Mouse (Mus musculus) stomach, embryonic 15.5 days (tissue): ENCODE results near the gene Icmt. TPM values are rescaled to one million over a fixed set of nuclear protein-coding genes. Genes with fewer than 3 reads are reported as not detected.

Experiments
- ATAC-seq: fragments of 200-750 bp; cut with Nextera tagmentation; 2 replicates; pipeline ENCODE4 v1.8.0; 2017; ENCODE audit warnings: low read depth, moderate number of reproducible peaks, moderate TSS enrichment; ENCODE audit not compliant: insufficient read depth, low FRiP score
- H3K27ac ChIP-seq: fragments of 300-500 bp; sonication (generic); 2 replicates; pipeline ENCODE4 v1.5.1; 2015; ENCODE audit warnings: mild to moderate bottlenecking, inconsistent platforms
- H3K27me3 ChIP-seq: fragments of 300-500 bp; sonication (generic); replicated peaks from 2 replicates; pipeline ENCODE4 v1.6.1; 2015; ENCODE audit warnings: inconsistent platforms
- H3K36me3 ChIP-seq: fragments of 300-500 bp; sonication (generic); 2 replicates; pipeline ENCODE4 v1.6.1; 2015; ENCODE audit warnings: inconsistent platforms
- H3K4me1 ChIP-seq: fragments of 300-500 bp; sonication (generic); 2 replicates; pipeline ENCODE4 v1.6.1; 2015; ENCODE audit warnings: inconsistent platforms
- H3K4me2 ChIP-seq: fragments of 300-500 bp; sonication (generic); 2 replicates; pipeline ENCODE4 v1.6.1; 2015; ENCODE audit warnings: mild to moderate bottlenecking, inconsistent platforms
- H3K4me3 ChIP-seq: fragments of 300-500 bp; sonication (generic); replicated peaks from 2 replicates; pipeline ENCODE4 v1.5.1; 2015; ENCODE audit warnings: inconsistent platforms
- H3K9ac ChIP-seq: fragments of 300-500 bp; sonication (generic); 2 replicates; pipeline ENCODE4 v1.6.1; 2015; ENCODE audit warnings: inconsistent platforms
- H3K9me3 ChIP-seq: fragments of 300-500 bp; sonication (generic); 2 replicates; pipeline ENCODE4 v1.6.1; 2016; ENCODE audit warnings: inconsistent platforms
- WGBS: fragments of 180-500 bp; shearing (Covaris S2); methylation state at CpG from one replicate; pipeline ENCODE4 v1.1.7; 2015; 5-methylcytosine and 5-hydroxymethylcytosine counted together
- polyA plus RNA-seq: library from polyadenylated mRNA; unstranded; fragments of >200 nt; fragmentation: Nextera tagmentation; extraction: Ambion mirVana; gene quantifications from 2 replicates; pipeline ENCODE4 v1.2.1, GENCODE M21; 2015

The Icmt gene
- polyA plus RNA-seq, 1 experiment from 2014 or later, result 19.1 TPM

DNA sequence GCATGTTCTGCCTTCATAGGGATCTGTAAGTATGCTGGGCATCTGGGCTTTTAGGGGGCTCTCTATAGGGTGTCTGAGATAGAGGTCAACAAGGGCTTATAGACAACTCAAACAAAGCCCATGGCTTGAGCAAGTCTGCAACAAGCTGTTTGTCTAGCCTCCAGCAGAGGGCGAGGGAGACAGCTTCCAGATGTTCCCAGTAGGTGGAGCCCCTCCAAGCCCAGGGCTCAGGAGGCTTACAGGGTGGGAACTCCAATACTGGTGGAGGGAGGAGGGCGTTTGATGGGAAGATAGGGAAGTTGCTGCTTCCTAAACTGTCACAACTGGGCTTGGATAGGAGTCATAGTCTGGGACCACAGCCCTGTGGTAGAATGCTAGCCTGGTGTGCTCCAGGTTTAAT lies 35.9 kb downstream of the Icmt start:
- ATAC-seq, result no peak; the same call in 1 of the 2 replicates
- Histone ChIP-seq H3K9ac (no peak overlapping the region), H3K27me3 (peaks cover 10% of the 10 kb centered on the region), H3K4me2 (no peak overlapping the region), H3K4me3 (no peak overlapping the region), H3K27ac (no peak overlapping the region), H3K9me3 (no peaks in the 10 kb centered on the region), H3K36me3 (peaks cover 67% of the 10 kb centered on the region), H3K4me1 (no peaks in the 10 kb centered on the region)
- WGBS, result 18% methylated on average over 2 of the region's 2 CpGs

DNA sequence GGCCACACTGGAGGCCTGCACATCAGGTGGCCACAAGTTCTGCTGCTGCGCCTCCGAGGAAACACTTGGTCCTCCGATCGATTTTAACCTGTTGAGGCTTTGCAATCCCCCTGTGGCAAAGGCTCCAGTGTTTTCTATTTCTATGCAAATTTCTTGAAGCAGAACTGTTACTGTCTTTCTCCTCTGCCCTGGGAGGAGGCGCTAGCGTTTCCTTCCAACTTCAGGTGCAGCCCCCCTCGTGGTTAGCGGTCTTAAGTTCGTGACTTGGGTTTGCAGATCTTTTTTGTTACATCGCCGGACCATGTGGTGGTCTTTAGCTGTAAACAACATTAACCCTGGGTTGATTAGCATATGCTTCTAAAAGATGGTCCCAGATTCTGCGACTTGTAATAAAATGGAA lies 36.6 kb downstream of the Icmt start:
- Histone ChIP-seq H3K4me3 (no peak overlapping the region), H3K9me3 (no peaks in the 10 kb centered on the region), H3K36me3 (peaks cover 65% of the 10 kb centered on the region), H3K4me2 (no peak overlapping the region), H3K27me3 (peaks cover 16% of the 10 kb centered on the region), H3K9ac (no peak overlapping the region), H3K4me1 (peaks cover 5% of the 10 kb centered on the region), H3K27ac (no peak overlapping the region)
- no peak for ATAC-seq
- 93% methylated on average over 12 of the region's 12 CpGs for WGBS

DNA sequence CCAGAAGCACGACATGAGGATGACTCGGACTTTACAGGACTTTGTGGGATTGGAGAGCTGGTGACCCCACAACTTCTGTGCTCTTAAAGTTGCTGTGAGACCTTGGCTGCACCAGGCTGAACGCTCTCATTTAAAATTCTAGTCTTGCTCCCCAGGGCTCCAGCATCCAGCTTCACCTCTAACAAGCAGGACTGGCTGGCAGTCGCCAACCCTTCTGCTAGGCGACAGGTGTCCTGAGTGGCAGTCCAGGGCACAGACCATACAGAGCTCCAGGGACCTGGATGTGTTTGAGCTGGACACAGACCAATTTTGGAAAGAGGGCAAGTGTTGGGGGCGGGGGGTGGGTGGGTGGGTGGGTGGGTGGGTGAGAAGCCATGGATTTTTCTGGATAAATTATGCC lies 40.7 kb downstream of the Icmt start:
- H3K27ac ChIP-seq, result no peak overlapping the region
- H3K27me3 ChIP-seq, result peaks cover 46% of the 10 kb centered on the region
- H3K4me3 ChIP-seq, result no peak overlapping the region
- H3K9ac ChIP-seq, result no peak overlapping the region
- H3K4me1 ChIP-seq, result peaks cover 17% of the 10 kb centered on the region
- no peak for ATAC-seq
- 36% methylated on average over 6 of the region's 6 CpGs for whole genome bisulfite sequencing
- no peaks in the 10 kb centered on the region for H3K9me3 ChIP-seq
- H3K36me3 ChIP-seq, result peaks cover 29% of the 10 kb centered on the region
- H3K4me2 ChIP-seq, result no peak overlapping the region

DNA sequence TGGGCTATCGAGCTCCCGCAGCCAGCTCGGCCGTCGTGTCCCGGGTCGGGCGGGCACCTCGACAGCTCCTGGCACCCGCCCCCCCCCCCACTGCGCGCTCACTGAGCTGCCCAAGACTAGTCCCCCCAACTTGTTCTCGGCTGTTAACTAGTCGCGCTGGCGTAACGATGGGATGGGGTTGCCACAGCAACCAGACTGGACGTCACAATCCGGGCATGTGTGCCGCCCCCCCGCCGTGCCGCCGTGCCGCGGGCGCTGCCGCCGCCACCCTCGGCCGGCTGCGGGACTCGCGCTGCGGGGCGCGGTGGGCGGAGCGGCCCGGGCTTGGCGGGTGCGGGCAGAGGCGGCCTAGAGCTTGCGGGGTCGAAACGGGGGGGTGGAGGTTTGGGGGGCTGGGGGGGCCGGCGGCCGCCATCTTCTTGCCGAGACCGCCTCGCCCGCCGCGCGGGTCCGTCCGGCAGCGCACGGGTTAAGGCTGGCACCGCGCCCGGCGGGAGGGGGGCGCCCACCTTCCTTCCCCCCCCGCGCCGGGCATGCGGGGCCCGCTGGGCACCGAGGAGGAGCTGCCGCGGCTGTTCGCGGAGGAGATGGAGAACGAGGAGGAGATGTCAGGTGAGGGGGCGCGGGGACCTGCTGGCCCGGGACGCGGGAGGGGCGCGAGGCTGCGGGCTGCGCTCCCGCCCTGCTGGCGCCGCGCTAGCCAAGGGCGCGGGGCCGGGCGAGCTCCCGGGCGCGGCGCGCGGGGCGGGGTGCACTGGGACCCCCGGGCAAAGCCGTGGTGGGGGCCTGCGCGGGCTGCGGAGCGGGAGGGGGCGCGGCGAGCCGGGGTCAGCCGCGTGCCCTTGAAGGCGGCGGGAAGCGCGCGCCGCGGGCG lies 41.6 kb downstream of the Icmt start, which contains the start of gene Chd5:
TSS of gene Chd5 (plus strand) at position 233 of the 874 bp plus-strand sequence.
- peaks cover 52% of the 10 kb centered on the region for H3K27me3 ChIP-seq
- peaks cover 20% of the 10 kb centered on the region for H3K36me3 ChIP-seq
- H3K4me3 ChIP-seq, result peak within 1 kb of the TSS; percentile 51
- 1% methylated on average over 79 of the region's 120 CpGs for WGBS
- peaks cover 17% of the 10 kb centered on the region for H3K4me1 ChIP-seq
- peak within 1 kb of the TSS; percentile 16; the same call in 1 of the 2 replicates for H3K9ac ChIP-seq
- no peak for ATAC-seq
- no peaks in the 10 kb centered on the region for H3K9me3 ChIP-seq
- peak within 1 kb of the TSS; percentile 97 for H3K4me2 ChIP-seq
- no peak within 1 kb of the TSS for H3K27ac ChIP-seq

DNA sequence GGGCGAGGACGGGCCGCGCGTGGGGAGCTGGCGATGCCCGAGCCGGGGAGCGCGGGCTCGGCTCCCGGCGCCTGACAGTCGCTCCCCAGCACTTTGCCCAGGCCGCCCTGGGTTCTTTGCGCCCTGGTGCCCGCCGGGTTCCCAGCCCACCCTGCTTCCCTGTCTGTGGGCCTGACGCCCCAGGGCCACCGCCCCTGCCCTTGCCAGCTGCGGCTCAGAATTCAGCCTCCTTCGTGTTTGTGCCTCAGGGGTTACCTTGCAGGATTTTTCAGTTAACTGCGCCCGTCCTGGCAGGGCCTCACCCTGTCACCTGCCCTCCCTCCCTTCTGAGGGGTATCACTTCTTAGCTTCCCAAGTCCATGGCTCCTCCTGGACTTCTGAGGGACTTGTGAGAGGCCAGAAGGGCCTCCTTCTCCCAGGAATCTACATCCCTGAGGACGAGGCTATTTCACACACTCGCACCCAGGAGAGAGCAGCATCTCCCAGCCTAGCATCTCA lies 42.3 kb downstream of the Icmt start:
- H3K27ac ChIP-seq, result no peak overlapping the region
- H3K9me3 ChIP-seq, result no peaks in the 10 kb centered on the region
- H3K4me2 ChIP-seq, result peak overlapping the region; percentile 97
- no peak overlapping the region for H3K9ac ChIP-seq
- H3K4me3 ChIP-seq, result peak overlapping the region; percentile 51
- no peak for ATAC-seq
- H3K4me1 ChIP-seq, result peaks cover 20% of the 10 kb centered on the region
- peaks cover 14% of the 10 kb centered on the region for H3K36me3 ChIP-seq
- 3% methylated on average over 21 of the region's 26 CpGs for WGBS
- peaks cover 59% of the 10 kb centered on the region for H3K27me3 ChIP-seq

DNA sequence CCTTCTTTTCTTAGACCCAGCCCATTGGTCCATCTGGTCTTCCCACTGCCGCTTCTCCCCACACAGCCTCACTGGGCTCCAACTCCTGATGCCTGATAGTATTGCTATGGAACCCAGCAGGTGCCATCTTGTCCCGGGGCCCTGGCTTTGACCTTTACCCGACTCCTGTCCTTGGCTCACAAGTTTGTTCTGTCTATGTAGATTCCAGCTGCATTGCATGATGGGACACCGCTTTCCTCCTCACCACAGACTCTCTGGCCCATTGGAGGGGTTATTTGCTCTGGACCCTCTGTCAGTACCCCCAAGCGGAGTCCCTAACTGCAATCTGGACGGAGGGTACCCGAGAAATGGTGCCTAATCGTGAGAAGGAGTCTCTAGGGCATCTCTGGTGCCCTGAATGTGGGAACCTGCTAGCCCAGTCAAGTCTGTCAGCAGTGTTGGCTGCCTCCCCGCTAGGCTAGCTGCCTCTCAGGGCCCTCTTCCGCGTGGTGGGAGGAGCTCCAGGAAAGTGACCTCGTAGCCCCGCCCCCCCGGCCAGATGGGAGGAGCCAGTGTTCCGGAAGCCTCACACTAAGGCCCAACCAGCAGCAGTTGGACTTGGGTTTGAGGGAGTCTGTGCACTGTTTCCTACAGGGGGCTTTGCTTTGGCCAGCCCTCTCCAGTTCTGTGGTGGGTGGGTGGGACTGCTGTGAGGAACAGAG lies 43.7 kb downstream of the Icmt start:
- Histone ChIP-seq H3K4me3 (no peak overlapping the region), H3K36me3 (0 out of 2 replicates have a peak, but pooled peaks cover 2% of the 10 kb centered on the region), H3K9ac (no peak overlapping the region), H3K27ac (no peak overlapping the region), H3K9me3 (no peaks in the 10 kb centered on the region), H3K27me3 (peaks cover 59% of the 10 kb centered on the region), H3K4me2 (no peak overlapping the region), H3K4me1 (peaks cover 33% of the 10 kb centered on the region)
- 41% methylated on average over 15 of the region's 15 CpGs for WGBS
- no peak for ATAC-seq

DNA sequence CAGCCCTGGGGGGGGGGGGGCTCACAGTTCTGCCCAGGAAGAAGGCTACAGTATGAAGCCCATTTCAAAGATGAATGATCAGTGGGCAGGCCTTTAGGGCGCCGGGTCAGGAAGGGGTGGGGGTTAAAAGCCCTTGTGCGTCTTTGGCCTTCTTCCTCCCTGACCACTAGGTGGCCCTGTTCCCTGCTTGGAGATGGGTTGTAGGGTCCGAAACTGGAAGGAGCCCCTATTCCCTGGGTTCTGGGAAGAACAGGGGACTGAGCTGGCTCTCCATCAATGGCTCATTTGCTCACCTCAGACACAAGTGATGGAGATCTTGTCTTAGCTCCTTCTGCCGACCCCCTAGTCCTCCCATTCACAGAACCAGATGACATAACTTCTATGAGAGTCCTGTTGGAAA lies 46.3 kb downstream of the Icmt start:
- Histone ChIP-seq H3K27ac (no peak overlapping the region), H3K9ac (no peak overlapping the region), H3K4me3 (no peak overlapping the region), H3K4me1 (peaks cover 30% of the 10 kb centered on the region), H3K36me3 (no peaks in the 10 kb centered on the region), H3K9me3 (no peaks in the 10 kb centered on the region), H3K4me2 (no peak overlapping the region), H3K27me3 (peaks cover 55% of the 10 kb centered on the region)
- ATAC-seq, result no peak
- WGBS, result 8% methylated on average over 5 of the region's 5 CpGs

DNA sequence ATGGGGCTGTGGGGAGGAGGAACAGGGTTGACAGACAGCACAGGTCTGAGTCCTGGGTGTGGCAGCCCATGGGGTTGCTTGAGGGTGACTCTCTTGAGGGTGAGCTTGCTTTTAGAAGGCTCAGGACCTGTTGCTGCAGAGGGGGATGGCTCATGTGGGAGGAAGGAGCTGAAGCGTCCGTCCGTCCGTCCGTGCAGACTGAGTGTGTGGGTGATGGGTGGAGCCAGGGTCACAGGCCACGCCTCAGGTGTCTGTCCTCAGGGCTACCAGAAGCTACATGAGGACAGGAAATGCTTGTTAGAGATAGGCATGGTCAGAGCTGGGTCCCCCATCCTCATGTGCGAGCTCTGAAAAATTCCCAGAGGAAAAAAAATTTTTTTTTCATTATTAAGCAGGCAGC lies 47.6 kb downstream of the Icmt start:
- Histone ChIP-seq H3K27me3 (peaks cover 41% of the 10 kb centered on the region), H3K27ac (no peak overlapping the region), H3K9ac (no peak overlapping the region), H3K9me3 (no peaks in the 10 kb centered on the region), H3K4me3 (no peak overlapping the region), H3K4me2 (no peak overlapping the region), H3K4me1 (peaks cover 18% of the 10 kb centered on the region; the same call in 1 of the 2 replicates), H3K36me3 (no peaks in the 10 kb centered on the region)
- ATAC-seq, result no peak
- WGBS, result 50% methylated on average over 7 of the region's 7 CpGs

DNA sequence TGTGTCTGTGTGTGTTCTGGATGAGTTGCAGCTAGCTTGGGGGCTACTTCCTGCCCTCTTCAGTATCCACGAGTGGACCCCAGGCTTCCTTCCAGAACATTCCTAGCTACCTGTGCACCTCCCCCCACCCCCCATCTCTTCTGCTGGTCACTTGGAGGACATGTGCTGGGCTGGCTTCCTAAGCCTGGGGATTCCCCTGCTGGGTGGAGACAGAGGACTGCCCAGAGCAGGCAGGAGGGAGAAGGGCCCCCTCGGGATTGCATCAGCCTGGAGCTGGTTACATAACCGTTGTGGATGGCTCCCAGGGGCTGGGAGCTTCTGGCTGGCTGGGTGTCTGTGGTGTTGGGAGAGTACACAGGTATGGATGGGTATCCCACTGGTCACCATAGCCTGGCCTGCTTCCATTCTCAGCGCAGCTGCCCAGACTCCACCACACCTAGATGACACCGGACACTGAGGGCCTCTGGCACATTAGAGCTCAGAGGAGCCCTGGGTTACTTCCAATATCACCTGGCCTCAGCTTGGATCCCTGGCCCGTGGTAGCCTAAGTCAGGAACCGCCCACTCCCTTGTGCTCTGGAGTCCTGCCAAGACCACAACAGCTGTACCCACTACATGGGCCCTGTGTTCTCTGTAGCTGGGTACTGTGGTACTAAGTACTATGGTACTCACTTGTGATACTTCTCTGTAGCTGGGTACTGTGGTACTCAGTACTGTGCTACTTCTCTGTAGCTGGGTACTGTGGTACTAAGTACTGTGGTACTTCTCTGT lies 48.3 kb downstream of the Icmt start:
- Histone ChIP-seq H3K4me2 (no peak overlapping the region), H3K36me3 (no peaks in the 10 kb centered on the region), H3K4me1 (peaks cover 18% of the 10 kb centered on the region; the same call in 1 of the 2 replicates), H3K27ac (no peak overlapping the region), H3K9me3 (no peaks in the 10 kb centered on the region), H3K27me3 (peaks cover 40% of the 10 kb centered on the region), H3K9ac (no peak overlapping the region), H3K4me3 (no peak overlapping the region)
- ATAC-seq, result 0 out of 2 replicates have a peak, but pooled peaks have one; percentile 12
- WGBS, result 38% methylated on average over 7 of the region's 7 CpGs

DNA sequence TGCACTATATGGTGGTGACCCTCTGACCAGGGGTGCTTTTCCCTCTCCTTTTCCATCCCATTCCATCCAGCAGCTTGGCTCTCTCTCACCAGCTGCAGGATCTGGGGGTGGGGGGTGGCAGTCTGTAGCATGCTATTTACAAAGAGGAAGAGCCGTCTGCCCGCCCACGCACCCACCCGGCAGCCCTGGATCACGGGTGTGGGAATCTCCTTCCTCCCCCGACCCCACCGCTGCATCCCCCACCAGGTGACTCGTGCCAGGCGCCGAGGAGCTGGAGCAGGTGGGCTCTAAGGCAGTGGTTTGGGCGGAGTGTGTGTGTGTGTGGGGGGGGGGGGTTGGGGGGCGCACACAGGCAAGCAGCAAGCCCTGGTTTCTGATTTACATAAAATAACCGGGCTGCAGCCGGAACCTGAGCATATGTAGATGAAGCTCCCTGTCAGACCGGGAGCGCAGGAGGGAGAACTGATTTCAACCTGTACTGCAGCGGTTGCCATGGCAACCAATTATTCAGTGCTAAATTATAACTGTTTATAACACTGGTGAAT lies 52.9 kb downstream of the Icmt start:
- H3K4me2 ChIP-seq, result no peak overlapping the region
- H3K36me3 ChIP-seq, result no peaks in the 10 kb centered on the region
- ATAC-seq, result no peak
- H3K4me3 ChIP-seq, result no peak overlapping the region
- WGBS, result 3% methylated on average over 17 of the region's 17 CpGs
- peaks cover 31% of the 10 kb centered on the region for H3K27me3 ChIP-seq
- no peak overlapping the region for H3K9ac ChIP-seq
- H3K27ac ChIP-seq, result no peak overlapping the region
- no peaks in the 10 kb centered on the region for H3K9me3 ChIP-seq
- H3K4me1 ChIP-seq, result peaks cover 8% of the 10 kb centered on the region; the same call in 1 of the 2 replicates

DNA sequence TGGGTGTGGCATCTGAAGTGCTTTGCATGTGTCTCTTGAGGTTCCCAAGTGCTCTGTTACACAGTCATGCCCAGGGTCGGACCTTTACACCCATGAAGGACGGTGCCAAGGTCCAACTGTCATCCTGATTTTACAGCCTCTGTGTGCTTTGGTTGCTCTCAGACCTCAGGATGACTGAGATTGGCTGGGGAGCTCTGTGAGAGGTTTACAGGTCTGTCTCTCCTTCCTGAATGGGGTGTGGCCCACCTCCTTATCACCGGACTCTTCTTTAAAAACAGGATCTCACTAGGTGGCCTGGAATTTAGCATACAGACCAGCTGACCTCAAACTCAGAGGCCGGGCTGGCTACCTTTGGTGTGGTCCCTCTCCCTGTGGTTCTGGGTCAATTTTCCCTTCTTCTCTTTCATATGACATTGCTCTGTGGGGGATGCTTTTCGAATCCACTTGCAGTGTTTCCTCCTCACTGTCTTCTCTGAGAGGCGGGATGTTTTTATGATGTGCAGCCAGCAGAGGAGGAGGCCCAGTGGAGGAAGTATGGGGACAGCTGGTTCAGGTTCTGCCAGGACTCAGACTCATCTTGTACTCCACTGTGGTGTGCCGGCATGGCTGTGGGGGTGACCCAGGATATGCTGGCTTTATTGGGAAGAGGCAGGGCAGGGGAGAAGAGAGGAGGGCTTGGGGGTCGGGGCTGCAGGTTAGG lies 53.8 kb downstream of the Icmt start:
- peaks cover 31% of the 10 kb centered on the region for H3K27me3 ChIP-seq
- no peak overlapping the region for H3K27ac ChIP-seq
- H3K36me3 ChIP-seq, result no peaks in the 10 kb centered on the region
- 18% methylated on average over 8 of the region's 8 CpGs for WGBS
- no peak overlapping the region for H3K4me3 ChIP-seq
- no peak overlapping the region for H3K9ac ChIP-seq
- no peaks in the 10 kb centered on the region for H3K9me3 ChIP-seq
- no peak overlapping the region for H3K4me2 ChIP-seq
- no peak for ATAC-seq
- no peaks in the 10 kb centered on the region for H3K4me1 ChIP-seq
